Mouse (Mus musculus) skeletal muscle tissue, adult 2 months (tissue): ENCODE measurements around the gene Scrt2.
A peak's percentile ranks its signal among the peaks of the same experiment; 100 is the strongest.
"Not testable (repeated sequence)": the region's sequence is repeated elsewhere in the genome, so short reads cannot be mapped to it uniquely, and the experiment has no call there.

ENCODE experiments used
- DNase-seq: peaks from one replicate; pipeline ENCODE4 v3.0.0-alpha.2; 2012; ENCODE audit warnings: low read depth, low spot score

Gene Scrt2

DNA sequence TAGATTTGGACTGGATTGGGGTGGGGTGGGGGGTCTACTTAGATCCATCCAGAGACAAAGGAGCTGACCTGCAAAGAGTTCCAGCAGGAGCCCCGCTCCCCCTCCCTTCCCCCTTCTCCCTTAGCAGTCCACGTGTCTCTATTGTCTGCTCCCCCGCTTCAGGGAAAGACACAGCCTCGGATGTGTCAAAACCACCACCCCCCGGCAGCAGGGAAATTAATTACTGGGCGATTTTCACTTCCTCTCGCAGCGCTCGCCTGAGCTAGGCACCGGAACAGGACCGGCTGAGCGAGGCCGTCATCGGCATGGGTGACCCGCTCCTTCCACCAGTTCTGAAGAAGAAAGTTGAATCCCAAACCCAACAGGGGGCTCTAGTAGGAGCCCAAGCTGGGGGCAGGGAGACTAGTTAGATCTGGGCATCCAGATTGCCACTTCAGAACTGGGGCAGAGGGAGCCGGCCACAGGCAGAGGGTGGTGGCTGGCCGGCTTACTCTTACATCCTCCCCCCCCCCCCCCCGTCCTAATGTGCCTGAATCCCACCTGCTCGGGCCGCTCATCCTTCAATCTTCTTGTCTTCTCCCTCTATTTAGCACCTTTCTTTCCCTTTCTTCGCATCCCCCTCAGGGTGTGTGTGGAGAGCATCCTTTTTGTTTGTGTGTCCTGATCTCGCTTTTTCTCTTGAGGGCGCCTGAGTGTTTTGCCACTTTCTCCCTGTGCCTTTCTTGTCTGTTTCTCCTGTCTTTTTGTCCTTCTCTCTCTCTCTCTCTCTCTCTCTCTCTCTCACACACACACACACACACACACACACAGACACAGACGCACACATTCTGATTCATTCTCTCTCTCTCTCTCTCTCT, at the start of gene Scrt2:
Gene Scrt2, plus strand, starts transcription at position 845 of the 857 bp plus-strand sequence.
- DNase-seq: no peak

DNA sequence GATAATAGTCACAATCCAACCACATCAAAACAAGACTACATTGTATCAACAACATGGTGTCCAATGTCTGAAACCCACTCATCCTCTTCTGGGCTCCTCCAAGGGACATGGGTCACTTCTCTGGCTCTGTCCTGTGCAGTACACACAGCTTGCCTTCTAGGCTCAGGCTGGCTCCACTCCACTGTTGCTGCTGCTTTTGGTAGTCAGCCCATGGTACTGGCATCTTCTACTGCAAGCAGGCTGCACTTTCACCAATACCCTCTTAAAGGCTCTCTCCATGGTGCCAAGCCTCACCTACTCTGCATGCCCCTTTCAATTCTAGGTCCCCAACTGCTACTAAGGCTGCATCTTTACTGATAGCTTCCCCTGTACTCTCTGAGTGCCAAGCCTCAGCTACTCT, 41.2 kb upstream of the Scrt2 start:
- no peak for DNase-seq

DNA sequence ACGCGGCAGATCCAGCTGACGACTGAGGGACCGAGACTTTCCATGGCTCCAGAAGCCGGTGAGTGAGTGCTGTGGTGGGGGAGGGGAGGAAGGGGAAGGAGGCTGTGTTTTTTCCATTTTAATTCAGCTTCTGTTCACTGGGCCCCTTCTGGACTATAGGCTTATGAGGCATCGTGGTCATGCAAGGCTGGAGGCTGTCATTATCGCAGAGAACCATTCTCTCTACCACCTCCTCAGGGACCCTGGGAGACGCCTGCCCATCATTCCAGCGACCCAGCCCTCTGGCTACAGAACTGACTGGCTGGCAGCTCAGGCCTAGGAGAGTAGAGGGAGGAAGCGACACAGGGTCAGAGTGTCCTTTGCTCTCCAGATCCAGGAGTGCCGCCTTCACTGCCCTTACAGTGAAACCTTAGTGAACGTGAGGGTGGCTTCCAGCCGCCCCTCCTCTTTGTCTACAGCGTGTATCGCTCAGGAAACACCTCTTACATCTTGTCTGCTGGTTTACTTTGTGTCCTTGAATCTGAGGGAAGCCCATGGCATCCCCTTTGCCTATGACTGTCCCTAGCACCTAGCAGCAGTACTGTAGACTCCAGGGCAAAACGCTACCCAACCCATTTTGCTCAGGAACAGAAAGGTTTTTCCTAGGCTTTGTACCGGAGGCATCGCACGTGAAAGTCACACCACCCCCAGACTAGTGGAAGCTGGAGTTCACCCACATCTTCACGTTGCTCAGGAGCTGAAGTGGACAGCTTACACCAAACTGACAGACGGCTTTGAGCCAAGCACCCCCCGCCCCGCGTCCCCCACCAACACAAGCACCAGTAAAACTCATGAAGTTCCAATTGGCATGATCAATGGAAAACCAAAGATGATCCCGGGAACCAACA, 34.0 kb upstream of the Scrt2 start:
- DNase-seq: no peak

DNA sequence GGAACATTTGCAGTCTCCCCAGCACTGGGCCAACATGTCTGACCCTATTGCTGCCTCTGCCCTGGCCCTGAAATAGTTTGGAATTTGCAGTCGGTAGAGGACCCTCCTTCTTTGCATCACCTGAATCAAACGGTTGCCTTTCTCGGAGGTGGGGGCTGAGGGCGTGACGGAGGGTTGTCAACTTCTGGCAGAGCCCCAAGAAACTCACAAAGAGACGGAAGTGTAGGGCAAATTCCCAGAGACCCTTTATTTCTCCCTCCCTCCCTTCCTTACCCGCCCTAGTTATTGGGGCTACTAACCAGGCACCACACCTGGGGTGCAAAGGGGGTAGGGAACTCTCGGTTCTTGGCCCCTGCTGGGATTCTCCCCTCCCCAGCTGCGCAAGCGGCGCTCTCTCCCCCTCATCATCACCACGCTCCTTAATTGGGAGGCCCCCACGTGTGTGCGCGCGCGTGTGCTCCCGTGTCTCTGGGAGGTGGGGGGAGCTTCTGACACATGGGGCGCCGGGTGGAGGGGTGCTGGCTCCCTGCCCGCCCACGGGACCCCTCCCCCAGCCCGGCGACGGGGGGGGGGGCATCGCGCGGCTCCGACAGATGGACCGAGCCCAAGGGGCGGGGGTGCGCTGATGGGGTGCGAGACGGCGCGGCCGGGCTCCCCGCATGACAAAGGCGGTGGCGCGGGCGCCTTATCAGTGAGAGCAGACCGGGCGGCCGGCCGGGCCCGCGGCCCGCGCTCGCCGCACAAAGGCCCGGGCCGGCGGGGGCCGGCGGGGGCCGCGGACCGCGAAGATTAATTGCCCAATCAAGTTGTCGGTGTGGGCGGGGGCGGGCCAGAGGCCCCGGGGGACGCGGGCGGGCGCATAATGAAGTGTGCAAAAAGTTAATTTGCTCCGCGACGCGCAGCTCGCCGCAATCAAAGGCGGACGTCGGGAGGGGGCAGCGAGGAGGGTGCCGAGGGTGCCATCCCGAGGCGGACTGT, 33.0 kb upstream of the Scrt2 start:
- no peak for DNase-seq

DNA sequence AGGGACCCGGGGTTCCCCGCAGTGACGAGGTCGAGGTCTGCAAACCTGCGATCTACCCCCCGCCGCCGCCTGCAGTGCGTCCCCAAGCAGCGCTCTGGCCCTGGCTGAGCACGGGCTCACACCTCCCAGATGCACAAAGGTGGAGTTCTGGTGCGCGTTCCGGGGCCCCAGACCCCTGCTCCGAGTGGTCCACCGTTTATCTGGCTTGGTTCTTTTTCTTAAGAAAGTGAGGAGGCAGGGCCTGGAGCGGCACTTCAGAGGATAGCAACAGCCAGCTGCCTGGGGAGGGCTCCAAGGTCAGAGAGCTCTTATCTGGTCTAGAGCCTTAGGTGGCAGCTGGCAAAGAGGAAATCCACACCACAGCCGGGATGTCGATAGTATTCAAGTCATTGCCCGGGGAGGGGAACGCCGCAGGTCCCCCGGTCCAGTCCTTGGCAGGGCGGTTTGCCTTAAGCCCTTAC, 32.3 kb upstream of the Scrt2 start:
- DNase-seq: no peak

DNA sequence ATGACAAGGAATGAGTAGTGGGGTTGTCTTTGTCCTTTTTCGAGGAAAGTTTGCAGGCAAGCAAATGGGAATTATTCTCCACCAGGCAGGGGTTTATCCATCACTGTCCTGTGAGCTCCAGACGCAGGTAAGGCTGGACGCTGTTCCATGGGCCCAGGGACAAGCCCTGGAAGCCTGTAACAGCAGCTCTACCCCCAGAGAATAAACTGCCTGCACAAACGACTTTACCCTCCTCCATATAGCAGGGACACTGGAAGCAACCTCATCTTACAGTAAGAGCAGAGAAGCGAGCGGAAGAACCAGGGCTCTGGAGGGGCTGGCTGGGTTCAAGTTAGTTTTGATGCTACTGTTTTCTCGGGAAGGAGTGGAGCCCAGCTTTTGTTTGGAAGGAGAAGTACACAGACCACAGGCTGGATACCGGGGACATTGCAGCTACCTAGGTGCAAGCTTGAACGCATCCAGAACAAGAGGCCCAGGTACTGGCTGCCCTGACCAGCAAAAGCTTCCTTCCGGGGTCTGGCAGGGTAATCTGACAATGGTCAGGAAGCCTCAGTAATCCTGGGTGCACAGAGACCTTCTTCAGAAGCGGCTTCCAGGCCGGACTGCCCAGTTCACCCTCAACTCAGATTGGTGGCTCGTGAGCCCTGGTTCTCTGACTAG, 31.6 kb upstream of the Scrt2 start:
- no peak for DNase-seq

DNA sequence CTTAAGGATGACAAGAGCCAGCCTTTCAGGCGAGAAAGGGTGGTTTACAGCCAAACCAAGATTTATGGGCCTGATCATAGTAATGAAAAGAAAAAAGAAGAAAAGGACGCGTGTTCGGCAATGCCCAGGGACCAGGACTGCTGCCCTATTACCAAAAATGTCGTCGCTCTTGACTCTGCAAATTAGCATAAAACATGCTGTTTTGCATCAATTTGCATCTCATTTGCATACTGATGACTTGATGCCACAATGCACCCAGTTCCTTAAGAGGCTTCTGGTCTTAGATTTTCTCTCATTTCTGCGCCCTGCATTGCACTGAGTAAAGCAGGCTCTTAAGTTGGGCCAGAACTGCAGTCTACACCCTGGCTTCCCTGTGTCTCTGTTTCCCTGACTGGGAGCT, 31.0 kb upstream of the Scrt2 start:
- no peak for DNase-seq

DNA sequence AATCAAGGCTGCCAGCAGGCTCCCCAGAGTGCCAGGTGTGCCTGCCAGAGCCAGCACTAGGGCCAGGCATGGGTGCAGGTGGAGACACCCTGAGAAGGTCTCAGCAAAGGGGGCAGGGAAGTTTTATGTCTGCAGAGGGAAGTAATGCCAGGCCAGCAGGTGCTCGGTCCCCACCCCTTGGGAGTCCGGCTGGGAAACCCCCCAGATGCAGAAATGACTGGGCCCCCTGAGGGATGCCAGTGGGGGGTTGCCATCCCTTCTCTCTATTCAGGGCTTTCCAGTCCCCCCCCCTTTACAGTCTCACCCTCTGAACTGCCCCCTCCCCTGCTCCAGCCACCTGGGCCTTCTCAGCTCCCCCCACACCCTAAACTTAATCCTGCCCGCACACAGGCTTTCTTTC, 29.3 kb upstream of the Scrt2 start:
- no peak for DNase-seq

DNA sequence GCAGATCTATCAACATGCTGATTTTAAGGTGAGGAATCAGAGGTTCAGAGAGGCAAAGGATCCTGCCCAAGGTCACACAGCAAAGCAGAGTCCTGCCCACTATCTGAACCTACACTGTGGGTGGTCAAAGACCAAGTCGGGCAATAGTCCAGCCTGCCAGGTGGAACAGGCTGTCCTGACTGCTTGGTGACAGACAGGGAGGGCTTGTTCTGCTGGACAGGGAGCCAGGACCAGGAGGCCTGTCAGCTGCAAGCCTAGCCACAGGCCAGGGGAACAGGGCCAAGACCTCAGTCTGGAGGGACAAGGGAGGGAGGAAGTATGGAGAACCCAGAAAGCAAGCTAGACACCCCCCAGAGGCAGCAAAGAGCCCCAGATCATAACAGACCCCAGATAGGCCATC, 25.9 kb upstream of the Scrt2 start:
- DNase-seq: no peak

DNA sequence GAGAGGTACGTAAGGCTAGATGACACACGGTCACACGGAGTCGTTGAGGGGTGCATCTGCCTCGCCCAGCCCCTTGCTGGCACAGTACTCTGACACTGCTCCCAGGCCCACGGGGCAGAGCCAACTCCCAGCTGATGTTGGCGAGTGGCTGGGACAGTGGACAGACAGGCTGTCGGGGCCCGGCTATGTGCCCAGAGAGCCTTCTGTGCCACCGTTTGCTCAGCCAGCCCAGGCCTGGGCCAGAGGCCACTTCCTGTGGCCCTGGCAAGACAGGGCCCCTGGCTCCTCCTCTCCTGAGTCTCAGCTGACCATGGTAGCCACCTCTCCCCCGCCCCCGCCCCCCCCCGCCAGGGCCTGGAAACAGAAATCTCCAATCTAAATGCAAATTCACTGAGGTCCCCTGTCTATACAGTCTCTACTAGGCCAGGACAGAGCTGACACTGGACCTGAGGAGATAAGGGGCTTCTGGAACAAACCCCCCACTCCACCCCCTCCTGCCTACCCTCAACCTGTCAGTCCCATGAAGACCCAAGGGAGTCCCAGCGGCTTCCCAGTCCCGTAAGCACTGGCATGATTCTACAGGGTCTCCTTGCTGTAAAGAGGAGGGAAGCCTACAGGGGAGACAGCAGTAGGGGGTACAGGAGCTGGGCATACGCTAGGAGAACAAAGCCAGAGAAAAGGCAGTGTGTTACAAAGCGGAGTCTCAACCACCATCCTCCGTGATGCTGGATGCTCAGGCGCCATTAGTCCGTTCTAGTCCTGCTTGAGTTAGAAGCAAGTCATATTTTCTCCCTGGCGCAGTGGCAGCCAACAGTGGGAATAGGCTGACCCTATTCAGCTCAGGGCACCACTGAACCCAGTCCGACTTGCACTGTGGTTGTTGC, 24.7 kb upstream of the Scrt2 start:
- peak; percentile 8 for DNase-seq

DNA sequence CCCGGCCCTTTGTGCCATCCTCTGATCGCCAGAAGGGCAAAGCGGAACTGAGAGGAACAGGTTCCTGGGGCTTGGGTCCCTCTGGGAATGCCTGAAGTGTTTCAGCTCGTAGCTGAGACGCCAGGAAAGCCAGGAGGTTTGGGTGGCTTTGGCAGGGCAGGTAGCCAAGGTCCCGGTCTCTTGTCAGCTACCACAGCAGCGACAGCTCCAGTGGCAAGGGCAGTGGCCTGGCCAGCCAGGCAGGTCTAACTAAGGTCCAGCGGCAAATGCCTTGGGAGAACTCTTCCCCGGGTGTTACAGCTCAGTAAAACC, 24.1 kb upstream of the Scrt2 start:
- no peak for DNase-seq

DNA sequence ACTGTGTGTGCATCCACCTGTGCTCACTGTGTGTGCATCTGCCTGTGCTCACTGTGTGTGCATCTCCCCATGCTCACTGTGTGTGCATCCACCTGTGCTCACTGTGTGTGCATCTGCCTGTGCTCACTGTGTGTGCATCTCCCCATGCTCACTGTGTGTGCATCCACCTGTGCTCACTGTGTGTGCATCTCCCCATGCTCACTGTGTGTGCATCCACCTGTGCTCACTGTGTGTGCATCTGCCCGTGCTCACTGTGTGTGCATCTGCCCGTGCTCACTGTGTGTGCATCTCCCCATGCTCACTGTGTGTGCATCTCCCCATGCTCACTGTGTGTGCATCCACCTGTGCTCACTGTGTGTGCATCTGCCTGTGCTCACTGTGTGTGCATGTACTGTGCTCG, 18.5 kb upstream of the Scrt2 start:
- DNase-seq: not testable (repeated sequence)

DNA sequence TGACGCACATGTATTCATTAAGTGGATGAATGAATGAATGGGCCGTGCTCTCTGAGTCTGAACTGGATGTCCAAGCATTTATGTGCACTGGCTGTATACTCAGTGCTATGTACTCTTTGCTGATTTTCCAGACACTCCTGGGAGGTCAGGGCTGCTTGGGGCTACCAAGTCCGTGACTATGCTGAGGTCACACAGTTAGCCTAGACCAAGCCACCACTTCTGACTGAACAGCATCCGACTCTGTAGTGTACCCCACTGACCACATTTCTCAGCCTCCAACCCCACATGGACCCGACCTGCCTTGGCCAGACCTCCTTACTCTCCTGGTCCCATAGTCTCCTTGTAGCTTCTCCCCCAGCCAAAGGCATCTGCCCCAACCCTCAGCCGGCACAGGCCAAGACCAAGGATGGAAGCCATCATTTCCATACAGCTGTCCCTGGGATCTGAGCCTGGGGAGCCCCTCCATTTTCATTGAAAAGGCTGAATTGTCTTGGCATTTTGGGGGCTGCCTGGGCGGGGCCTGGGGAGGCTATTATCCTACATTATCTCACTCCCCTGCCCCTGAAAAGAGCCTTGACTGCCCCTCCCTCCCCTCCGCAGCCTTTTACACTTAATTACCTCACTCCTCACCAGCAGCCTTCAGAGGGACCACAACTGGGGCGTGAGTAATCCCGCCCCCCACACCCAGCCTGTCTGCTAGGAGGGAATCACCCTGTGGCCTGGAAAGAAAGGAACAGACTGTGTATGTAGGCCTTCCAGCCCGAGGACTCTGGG, 12.5 kb upstream of the Scrt2 start:
- DNase-seq: no peak

DNA sequence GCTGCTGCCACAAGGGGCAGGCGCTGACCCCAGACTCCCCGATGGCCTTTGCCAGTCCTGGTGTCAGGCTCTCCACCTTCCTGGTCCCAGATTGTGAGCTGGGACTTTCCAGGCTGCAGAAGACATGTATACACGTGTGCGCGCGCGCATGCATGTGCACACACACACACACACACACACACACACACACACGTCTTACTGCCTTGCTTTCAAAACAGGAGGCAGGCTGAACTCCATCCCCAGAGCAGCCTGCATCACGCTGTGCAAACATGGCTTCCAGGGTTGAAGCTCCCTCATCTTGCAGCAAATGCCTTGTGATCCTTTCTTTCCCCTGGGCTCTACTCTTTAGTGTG, 11.9 kb upstream of the Scrt2 start:
- no peak for DNase-seq

DNA sequence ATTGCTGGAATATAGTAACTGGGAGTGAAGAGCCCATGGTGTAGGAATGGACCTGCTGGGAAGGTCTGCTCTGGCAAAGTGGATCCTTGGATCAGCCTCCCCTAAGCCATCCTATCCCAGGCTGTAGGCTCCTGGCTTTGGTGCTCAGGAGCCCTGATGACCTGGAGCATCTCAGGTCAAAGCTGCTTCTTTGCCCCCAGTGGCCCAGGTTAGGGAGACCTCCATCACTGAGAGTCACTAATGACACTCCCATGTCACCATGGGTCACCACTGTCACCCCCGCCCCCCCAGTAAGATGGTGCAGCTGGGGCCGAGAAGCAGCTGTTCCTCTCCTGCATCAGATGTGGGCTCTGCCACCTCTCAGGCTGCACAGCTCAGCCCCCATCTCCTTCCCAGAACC, 11.4 kb upstream of the Scrt2 start:
- DNase-seq: no peak

DNA sequence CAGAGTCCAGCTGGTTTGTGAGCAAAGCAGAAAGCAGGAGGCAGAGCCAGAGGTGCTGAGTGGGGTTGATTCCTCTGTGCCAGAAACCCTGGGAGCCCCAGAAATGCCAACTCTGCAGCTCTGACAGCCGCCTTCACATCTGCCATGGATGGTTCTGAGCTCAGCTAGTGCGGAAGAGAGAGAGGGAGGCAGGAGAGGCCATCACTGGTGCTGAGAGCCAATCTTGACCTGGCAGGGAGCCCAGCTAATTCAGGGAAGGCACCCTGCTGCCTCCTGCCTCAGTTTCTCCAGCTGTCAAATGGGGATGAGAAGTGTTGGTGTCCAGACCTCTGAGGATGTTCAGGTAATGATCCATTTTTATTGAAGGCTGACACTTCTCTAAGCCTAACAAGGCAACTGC, 6.8 kb upstream of the Scrt2 start:
- no peak for DNase-seq

DNA sequence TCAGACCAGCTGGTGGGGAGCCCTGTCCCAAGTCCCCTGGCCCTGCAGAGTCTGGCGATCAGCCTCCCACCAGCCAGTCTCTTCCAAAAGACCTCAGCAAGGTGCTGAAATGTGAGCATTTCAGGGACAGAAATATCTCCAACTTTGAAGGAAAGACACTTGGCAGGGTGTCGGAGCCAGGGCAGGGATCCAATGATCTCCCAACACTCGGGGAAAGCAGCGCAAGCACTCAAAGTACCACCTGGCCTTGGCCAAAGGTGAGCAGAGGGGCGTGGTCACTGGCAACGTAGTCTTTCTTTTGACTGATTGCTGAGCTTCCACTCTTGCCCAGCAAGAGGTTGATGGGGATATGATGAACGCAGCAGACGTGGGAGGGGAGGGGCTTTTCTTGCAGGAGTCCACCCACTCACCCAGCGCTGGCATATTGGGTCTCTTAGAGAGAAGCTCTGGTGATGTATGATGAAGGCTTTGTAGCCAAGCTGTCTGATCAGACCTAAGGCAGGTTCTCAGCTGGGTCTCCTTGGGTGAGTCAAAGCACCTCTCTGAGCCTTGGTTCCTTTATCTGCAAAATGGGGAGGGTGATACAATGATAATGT, 5.9 kb upstream of the Scrt2 start:
- no peak for DNase-seq

DNA sequence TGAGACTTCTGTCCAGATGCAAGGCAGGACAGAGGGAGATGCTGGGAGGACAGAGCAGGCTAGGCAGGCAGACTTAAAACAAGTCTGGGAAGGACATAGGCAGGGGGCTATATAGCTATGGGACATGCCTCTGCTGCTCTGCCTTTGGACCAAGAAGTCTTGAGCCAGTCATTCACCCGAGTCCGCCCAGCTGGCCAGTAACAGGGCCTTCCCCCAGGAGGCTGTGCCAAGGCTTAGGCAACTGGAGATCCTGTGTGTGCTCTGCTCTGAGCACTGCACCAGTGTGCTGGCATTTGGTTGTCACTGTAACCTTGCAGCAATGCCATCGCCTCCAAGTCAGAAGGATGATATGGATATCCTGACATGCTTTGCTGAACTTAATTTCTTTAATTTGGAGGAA, 4.0 kb upstream of the Scrt2 start:
- DNase-seq: no peak
